Mouse (Mus musculus): ENCODE results near the gene Tubg2. TPM values are rescaled to one million over a fixed set of nuclear protein-coding genes. Genes with fewer than 3 reads are reported as not detected.
A peak's percentile ranks its signal among the peaks of the same experiment; 100 is the strongest.
"Not testable (repeated sequence)": the region's sequence is repeated elsewhere in the genome, so short reads cannot be mapped to it uniquely, and the experiment has no call there.

Gene Tubg2
- polyA plus RNA-seq, 1 experiment from 2014 or later = 1.8 TPM

DNA sequence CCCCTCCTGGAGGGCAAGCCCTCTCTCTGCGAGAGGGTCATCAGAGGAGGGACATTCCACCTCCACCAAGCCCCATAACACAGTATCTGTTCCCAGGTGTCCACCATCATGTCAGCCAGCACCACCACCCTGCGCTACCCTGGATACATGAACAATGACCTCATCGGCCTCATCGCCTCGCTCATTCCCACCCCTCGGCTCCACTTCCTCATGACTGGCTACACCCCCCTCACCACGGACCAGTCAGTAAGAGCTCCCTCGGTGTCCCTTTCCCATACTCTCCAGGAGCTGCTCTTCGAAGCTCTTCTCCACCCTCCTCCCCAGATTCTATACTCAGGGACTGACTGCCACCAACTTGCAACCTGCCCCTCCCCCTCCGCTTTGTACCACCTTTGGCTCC, 4.4 kb downstream of the Tubg2 start:
- H3K36me3 ChIP-seq (ENCODE audit: control insufficient read depth, insufficient read depth, low read length); H3K9me3 ChIP-seq (ENCODE audit: control insufficient read depth, low read length); H3K27ac ChIP-seq (ENCODE audit: low read depth, low read length); H3K4me2 ChIP-seq; ATAC-seq (replicated peaks; ENCODE audit: low FRiP score); DNase-seq (ENCODE audit: low spot score); H3K4me3 ChIP-seq (ENCODE audit: low read depth, low read length); H3K9ac ChIP-seq (ENCODE audit: low read depth, low read length): not testable (repeated sequence)
- WGBS = 64% methylated on average over 8 of the region's 10 CpGs
- Histone ChIP-seq H3K4me1 (replicated peaks; ENCODE audit: control insufficient read depth, insufficient read depth, low read length) (peaks cover 11% of the 10 kb centered on the region), H3K27me3 (replicated peaks; ENCODE audit: control insufficient read depth, insufficient read depth, low read length) (peaks cover 79% of the 10 kb centered on the region)

DNA sequence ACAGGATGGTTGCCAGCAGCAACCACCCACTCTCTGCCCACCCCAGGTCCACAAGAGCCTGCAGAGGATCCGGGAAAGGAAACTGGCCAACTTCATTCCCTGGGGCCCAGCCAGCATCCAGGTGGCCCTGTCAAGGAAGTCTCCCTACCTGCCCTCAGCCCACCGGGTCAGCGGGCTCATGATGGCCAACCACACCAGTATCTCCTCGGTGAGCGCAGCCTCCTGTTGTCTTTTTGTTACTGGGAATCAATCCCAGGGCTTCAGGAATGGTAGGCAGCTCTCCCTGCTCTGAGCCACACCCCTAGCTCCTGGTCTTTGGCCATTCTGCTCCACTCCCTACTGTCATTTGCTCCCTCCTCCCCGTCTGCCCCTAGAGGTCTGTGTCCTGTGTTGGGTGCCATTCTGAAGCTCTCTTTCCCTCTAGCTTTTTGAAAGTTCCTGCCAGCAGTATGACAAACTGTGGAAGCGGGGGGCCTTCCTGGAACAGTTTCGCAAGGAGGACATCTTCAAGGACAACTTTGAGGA, 5.3 kb downstream of the Tubg2 start:
- not testable (repeated sequence) for H3K4me2 ChIP-seq; DNase-seq (ENCODE audit: low spot score); ATAC-seq (replicated peaks; ENCODE audit: low FRiP score); H3K4me3 ChIP-seq (ENCODE audit: low read depth, low read length); H3K9me3 ChIP-seq (ENCODE audit: control insufficient read depth, low read length); H3K27ac ChIP-seq (ENCODE audit: low read depth, low read length); H3K36me3 ChIP-seq (ENCODE audit: control insufficient read depth, insufficient read depth, low read length); H3K9ac ChIP-seq (ENCODE audit: low read depth, low read length)
- 76% methylated on average over 6 of the region's 8 CpGs for WGBS
- Histone ChIP-seq H3K4me1 (replicated peaks; ENCODE audit: control insufficient read depth, insufficient read depth, low read length) (peaks cover 14% of the 10 kb centered on the region), H3K27me3 (replicated peaks; ENCODE audit: control insufficient read depth, insufficient read depth, low read length) (peaks cover 80% of the 10 kb centered on the region)

- no peaks in the 10 kb centered on the region for H3K9me3 ChIP-seq (ENCODE audit: control insufficient read depth, low read length)
- ATAC-seq (replicated peaks; ENCODE audit: low FRiP score) = no peak
- H3K4me2 ChIP-seq = no peak overlapping the region
- no peak overlapping the region for H3K27ac ChIP-seq (ENCODE audit: low read depth, low read length)
- 80% methylated on average over 15 of the region's 15 CpGs for WGBS
- H3K4me3 ChIP-seq (ENCODE audit: low read depth, low read length) = no peak overlapping the region
- no peak for DNase-seq (ENCODE audit: low spot score)
- peaks cover 4% of the 10 kb centered on the region for H3K36me3 ChIP-seq (ENCODE audit: control insufficient read depth, insufficient read depth, low read length)
- H3K9ac ChIP-seq (ENCODE audit: low read depth, low read length) = no peak overlapping the region
- peaks cover 14% of the 10 kb centered on the region for H3K4me1 ChIP-seq (replicated peaks; ENCODE audit: control insufficient read depth, insufficient read depth, low read length)
- peaks cover 80% of the 10 kb centered on the region for H3K27me3 ChIP-seq (replicated peaks; ENCODE audit: control insufficient read depth, insufficient read depth, low read length)
Observed at GRCm38 (mm10) chr11:101161551-101161950, 5.8 kb downstream of the Tubg2 start.

DNA sequence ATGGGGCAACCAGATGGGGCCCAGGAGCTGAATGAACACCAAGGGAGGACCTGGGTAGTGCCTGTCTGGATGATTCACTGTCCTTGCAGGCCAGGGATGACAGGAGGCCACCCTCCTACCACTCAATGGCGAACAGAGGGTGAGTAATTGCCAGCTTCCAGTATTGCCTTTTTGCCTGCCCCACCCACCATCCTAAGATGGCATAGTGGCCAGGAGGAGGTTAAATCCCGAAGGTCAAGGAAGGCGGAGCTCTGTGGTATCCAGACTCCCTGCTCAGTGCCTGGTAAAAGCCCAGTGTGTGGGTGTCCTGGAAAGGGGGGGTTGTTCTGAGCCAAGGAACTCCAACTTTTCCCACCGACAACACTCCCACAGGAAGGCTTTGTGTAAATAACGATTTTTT, 6.6 kb downstream of the Tubg2 start:
- peaks cover 82% of the 10 kb centered on the region for H3K27me3 ChIP-seq (replicated peaks; ENCODE audit: control insufficient read depth, insufficient read depth, low read length)
- peaks cover 7% of the 10 kb centered on the region for H3K36me3 ChIP-seq (ENCODE audit: control insufficient read depth, insufficient read depth, low read length)
- no peak for DNase-seq (ENCODE audit: low spot score)
- H3K4me1 ChIP-seq (replicated peaks; ENCODE audit: control insufficient read depth, insufficient read depth, low read length) = peaks cover 14% of the 10 kb centered on the region
- no peaks in the 10 kb centered on the region for H3K9me3 ChIP-seq (ENCODE audit: control insufficient read depth, low read length)
- H3K9ac ChIP-seq (ENCODE audit: low read depth, low read length) = no peak overlapping the region
- H3K4me3 ChIP-seq (ENCODE audit: low read depth, low read length) = no peak overlapping the region
- no peak overlapping the region for H3K27ac ChIP-seq (ENCODE audit: low read depth, low read length)
- 65% methylated on average over 5 of the region's 5 CpGs for WGBS
- H3K4me2 ChIP-seq = no peak overlapping the region
- ATAC-seq (replicated peaks; ENCODE audit: low FRiP score) = no peak

DNA sequence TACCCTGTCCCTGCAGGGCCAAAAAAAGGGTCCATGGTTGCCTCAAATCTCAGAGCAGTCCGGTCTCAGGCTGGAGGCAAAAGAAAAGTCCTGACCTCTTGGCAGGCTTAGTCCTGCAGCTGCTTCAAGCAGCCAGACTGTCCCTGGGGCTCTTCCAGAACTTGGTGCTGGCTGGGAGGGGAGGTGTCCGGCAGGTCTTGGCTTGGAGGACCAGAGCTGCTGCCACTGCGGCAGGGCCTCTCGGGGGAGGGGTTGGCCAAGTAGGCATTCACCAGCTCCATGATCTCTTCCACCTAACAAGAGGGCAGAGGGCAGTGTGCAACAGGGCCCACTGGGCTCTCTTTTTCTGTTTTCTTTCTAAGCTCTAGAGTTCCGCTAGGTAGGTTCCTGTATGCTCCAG, 7.1 kb downstream of the Tubg2 start:
- H3K4me2 ChIP-seq = no peak overlapping the region
- peaks cover 83% of the 10 kb centered on the region for H3K27me3 ChIP-seq (replicated peaks; ENCODE audit: control insufficient read depth, insufficient read depth, low read length)
- no peaks in the 10 kb centered on the region for H3K9me3 ChIP-seq (ENCODE audit: control insufficient read depth, low read length)
- 73% methylated on average over 5 of the region's 5 CpGs for WGBS
- no peak overlapping the region for H3K4me3 ChIP-seq (ENCODE audit: low read depth, low read length)
- peaks cover 7% of the 10 kb centered on the region for H3K36me3 ChIP-seq (ENCODE audit: control insufficient read depth, insufficient read depth, low read length)
- no peak overlapping the region for H3K9ac ChIP-seq (ENCODE audit: low read depth, low read length)
- DNase-seq (ENCODE audit: low spot score) (no peak), ATAC-seq (replicated peaks; ENCODE audit: low FRiP score) (no peak)
- no peak overlapping the region for H3K27ac ChIP-seq (ENCODE audit: low read depth, low read length)
- H3K4me1 ChIP-seq (replicated peaks; ENCODE audit: control insufficient read depth, insufficient read depth, low read length) = peaks cover 16% of the 10 kb centered on the region

GRCm38 (mm10) chr11:101163476-101164350, 8.0 kb downstream of the Tubg2 start:
- H3K27me3 ChIP-seq (replicated peaks; ENCODE audit: control insufficient read depth, insufficient read depth, low read length) = peaks cover 86% of the 10 kb centered on the region
- H3K4me2 ChIP-seq = peak overlapping the region; percentile 52
- H3K4me1 ChIP-seq (replicated peaks; ENCODE audit: control insufficient read depth, insufficient read depth, low read length) = peaks cover 22% of the 10 kb centered on the region
- H3K4me3 ChIP-seq (ENCODE audit: low read depth, low read length) = peak overlapping the region; percentile 32
- no peak for DNase-seq (ENCODE audit: low spot score)
- WGBS = 22% methylated on average over 48 of the region's 49 CpGs
- no peak overlapping the region for H3K9ac ChIP-seq (ENCODE audit: low read depth, low read length)
- peaks cover 7% of the 10 kb centered on the region for H3K36me3 ChIP-seq (ENCODE audit: control insufficient read depth, insufficient read depth, low read length)
- no peaks in the 10 kb centered on the region for H3K9me3 ChIP-seq (ENCODE audit: control insufficient read depth, low read length)
- no peak overlapping the region for H3K27ac ChIP-seq (ENCODE audit: low read depth, low read length)
- no peak for ATAC-seq (replicated peaks; ENCODE audit: low FRiP score)

DNA sequence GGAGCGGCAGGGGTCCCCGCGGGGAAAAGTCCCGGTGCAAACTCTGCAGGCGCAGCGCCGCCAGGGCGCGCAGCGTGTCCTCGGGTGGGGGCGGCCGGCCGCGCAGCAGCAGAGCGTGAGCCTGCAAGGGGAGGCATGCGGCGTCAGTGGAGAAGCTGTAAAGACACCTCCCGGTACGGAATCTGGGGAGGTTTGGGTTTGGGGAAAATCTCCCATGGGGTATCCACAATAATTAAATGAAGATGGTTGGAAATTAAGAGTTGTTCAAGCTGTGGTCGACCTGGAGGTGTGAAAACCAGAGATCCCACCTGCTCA, 8.6 kb downstream of the Tubg2 start:
- Histone ChIP-seq H3K36me3 (ENCODE audit: control insufficient read depth, insufficient read depth, low read length) (peaks cover 7% of the 10 kb centered on the region), H3K4me2 (peak overlapping the region; percentile 52), H3K4me3 (ENCODE audit: low read depth, low read length) (peak overlapping the region; percentile 32), H3K27ac (ENCODE audit: low read depth, low read length) (no peak overlapping the region), H3K4me1 (replicated peaks; ENCODE audit: control insufficient read depth, insufficient read depth, low read length) (peaks cover 27% of the 10 kb centered on the region), H3K9me3 (ENCODE audit: control insufficient read depth, low read length) (no peaks in the 10 kb centered on the region), H3K9ac (ENCODE audit: low read depth, low read length) (no peak overlapping the region), H3K27me3 (replicated peaks; ENCODE audit: control insufficient read depth, insufficient read depth, low read length) (peaks cover 86% of the 10 kb centered on the region)
- ATAC-seq (replicated peaks; ENCODE audit: low FRiP score) (no peak), DNase-seq (ENCODE audit: low spot score) (no peak)
- 15% methylated on average over 21 of the region's 21 CpGs for WGBS

DNA sequence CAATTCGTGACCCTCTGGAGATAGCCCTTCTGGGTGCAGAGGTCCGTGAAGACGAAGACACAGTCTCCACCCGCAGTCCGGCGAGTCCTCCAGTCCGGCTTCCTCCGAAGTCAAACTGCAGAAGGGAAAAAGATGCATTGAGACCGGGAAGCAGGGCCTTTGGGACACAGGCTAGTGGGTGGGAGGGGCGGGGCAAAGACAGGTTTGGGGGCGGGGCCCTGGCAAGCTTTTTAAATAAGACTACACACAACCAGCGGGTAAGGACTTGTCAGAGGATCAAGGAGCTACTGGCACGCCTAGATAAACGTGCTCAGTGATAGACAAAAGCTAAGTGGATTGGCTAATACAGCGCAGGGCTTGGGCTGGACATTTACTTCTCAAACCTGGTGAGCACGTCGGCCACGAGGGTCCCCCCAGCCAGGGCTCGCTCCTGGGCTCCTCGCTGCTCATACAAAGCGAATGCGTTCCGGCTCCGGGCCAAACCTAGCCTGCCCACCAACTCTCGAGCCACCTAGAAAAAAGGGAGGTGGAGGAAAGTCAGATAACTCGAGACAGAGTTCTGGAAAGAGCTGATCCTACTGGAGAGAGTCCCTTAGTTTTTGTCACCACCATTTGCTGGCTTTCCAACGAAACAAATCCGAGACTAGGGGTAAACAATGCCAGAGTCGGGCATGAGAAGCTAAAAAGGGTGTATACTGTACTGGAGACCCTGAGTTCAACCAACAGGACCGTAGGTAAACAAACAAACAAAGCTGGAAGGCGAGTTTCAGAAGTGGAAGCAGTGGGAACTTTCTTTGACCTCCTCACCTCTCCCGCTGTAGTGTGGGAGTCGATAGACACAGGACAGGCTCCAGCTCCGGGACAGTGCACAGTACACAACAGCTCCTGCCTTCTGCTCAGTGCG, 9.2 kb downstream of the Tubg2 start:
- no peak overlapping the region for H3K27ac ChIP-seq (ENCODE audit: low read depth, low read length)
- ATAC-seq (replicated peaks; ENCODE audit: low FRiP score) = 0 out of 2 replicates have a peak, but pooled peaks have one; percentile 35
- peaks cover 33% of the 10 kb centered on the region for H3K4me1 ChIP-seq (replicated peaks; ENCODE audit: control insufficient read depth, insufficient read depth, low read length)
- H3K4me2 ChIP-seq = peak overlapping the region; percentile 52
- DNase-seq (ENCODE audit: low spot score) = no peak
- no peak overlapping the region for H3K9ac ChIP-seq (ENCODE audit: low read depth, low read length)
- H3K27me3 ChIP-seq (replicated peaks; ENCODE audit: control insufficient read depth, insufficient read depth, low read length) = peaks cover 90% of the 10 kb centered on the region
- H3K4me3 ChIP-seq (ENCODE audit: low read depth, low read length) = peak overlapping the region; percentile 32; the same call in 1 of the 2 replicates
- 16% methylated on average over 35 of the region's 35 CpGs for WGBS
- peaks cover 7% of the 10 kb centered on the region for H3K36me3 ChIP-seq (ENCODE audit: control insufficient read depth, insufficient read depth, low read length)
- no peaks in the 10 kb centered on the region for H3K9me3 ChIP-seq (ENCODE audit: control insufficient read depth, low read length)

Data from liver, embryonic 11.5 days (tissue).